In the genomic region with DNA sequence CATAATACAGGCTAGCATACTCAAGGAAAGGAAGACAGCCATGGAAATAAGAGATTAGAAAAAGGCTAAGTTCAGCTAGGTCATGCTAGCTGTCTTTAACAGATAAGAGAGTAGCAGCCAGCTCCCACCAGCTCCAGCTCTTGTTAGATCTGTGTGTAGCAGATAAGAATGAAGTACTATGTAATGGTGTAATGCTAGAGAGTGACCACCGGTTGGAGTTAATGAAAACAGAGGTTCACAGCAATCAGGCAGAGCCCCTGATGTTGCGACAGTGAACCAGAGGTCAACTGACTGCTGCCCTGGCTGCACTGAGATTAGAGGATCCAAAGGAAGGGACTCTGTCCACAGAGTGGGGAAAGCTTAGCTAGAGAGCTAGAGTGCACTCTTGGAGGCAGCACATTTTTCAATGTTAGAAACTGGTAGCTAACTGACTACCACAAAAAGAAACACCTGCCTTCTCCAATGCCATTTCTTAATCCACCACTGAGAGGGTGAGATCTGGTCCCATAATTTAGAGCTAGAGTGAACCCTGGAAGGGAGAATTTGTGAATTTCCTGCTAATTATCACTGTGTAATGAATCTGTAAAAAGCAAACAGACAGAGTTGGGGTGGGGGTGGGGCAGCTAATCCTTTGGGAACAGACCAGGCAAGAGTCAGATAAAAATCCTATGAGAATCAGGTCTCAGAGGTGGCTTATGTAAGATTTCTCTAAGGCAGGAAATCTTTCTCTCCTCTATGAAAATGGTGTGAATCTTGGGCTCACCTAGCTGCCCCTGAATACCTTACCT, we compare ENCODE assay signal across 13 mouse cellular contexts. TPM values are rescaled to one million over a fixed set of nuclear protein-coding genes. Genes with fewer than 3 reads are reported as not detected.
A peak's percentile ranks its signal among the peaks of the same experiment; 100 is the strongest.
DNase-seq lines count a peak whose midpoint lies in the region; ATAC-seq and TF ChIP-seq lines count a peak whose summit lies in the region.
"Had no signal": no experiment of that assay in that cellular context is flagged by ENCODE, and none has a peak within 500 bp of the region (broad histone marks: within the 10 kb centered on the region; RNA-seq: fewer than 3 reads in every experiment).

No protein-coding gene starts in this region.

- TF ChIP-seq EP300 in heart, postnatal 0 days (IDR thresholded peaks at IDR 0.05; ENCODE audit: low read depth), result no peak

- no peaks in the 10 kb centered on the region for H3K27me3 ChIP-seq in heart, postnatal 0 days (ENCODE audit: control insufficient read depth, insufficient read depth, low read length)
- no peaks in the 10 kb centered on the region for H3K27me3 ChIP-seq in liver, embryonic 16.5 days (ENCODE audit: control insufficient read depth, insufficient read depth, low read depth, low read length)
- H3K27me3 ChIP-seq: forebrain, embryonic 15.5 days had no signal

- H3K9me3 ChIP-seq in heart, postnatal 0 days (replicated peaks; ENCODE audit: control insufficient read depth, low read length), result no peaks in the 10 kb centered on the region
- no peaks in the 10 kb centered on the region for H3K9me3 ChIP-seq in liver, embryonic 16.5 days (replicated peaks; ENCODE audit: control insufficient read depth, low read length)
- H3K9me3 ChIP-seq: forebrain, embryonic 15.5 days had no signal

- H3K27ac ChIP-seq in heart, postnatal 0 days (ENCODE audit: low read depth), result no peak overlapping the region
- H3K27ac ChIP-seq in liver, embryonic 16.5 days (ENCODE audit: low read length), result peak overlapping the region; percentile 99
- H3K27ac ChIP-seq: forebrain, embryonic 15.5 days; left cerebral cortex, adult 2 months had no signal

- H3K4me3 ChIP-seq in heart, postnatal 0 days (ENCODE audit: low read depth, low read length), result no peak overlapping the region
- H3K4me3 ChIP-seq in liver, embryonic 16.5 days (ENCODE audit: low read depth, low read length), result peak overlapping the region; percentile 29
- H3K4me3 ChIP-seq: forebrain, embryonic 15.5 days; left cerebral cortex, adult 2 months had no signal

- no peak for DNase-seq in heart, postnatal 0 days (ENCODE audit: low spot score)
- DNase-seq in heart, postnatal 14 days, result no peak
- peak; percentile 87 for DNase-seq in MEL-GATA-1-ER (ENCODE audit: extremely low read depth, low read depth)
- peak; percentile 16 for DNase-seq in embryo, embryonic 11 days
- DNase-seq in ovary, postnatal 36 days (ENCODE audit: low spot score), result no peak
- DNase-seq in left cerebral cortex, postnatal 4 days, result no peak
- DNase-seq: kidney, adult 11 months; retina, postnatal 1 day; thymus, postnatal 36 days had no signal

- intact Hi-C loops in heart, postnatal 14 days (cut with DNase I), result no loop called here
- intact Hi-C loops in left cerebral cortex, postnatal 4 days (cut with DNase I), result no loop called here

- 13% methylated on average over 2 of the region's 2 CpGs for WGBS in heart, postnatal 0 days
- 6% methylated on average over 2 of the region's 2 CpGs for WGBS in liver, embryonic 16.5 days (ENCODE audit: insufficient replicate concordance)

- TF ChIP-seq CTCF in heart, postnatal 0 days (IDR thresholded peaks at IDR 0.05; ENCODE audit: low read depth), result no peak

- no peak overlapping the region for H3K9ac ChIP-seq in heart, postnatal 0 days (replicated peaks; ENCODE audit: low read depth, low read length)
- H3K9ac ChIP-seq in liver, embryonic 16.5 days (ENCODE audit: low read depth, low read length), result peak overlapping the region; percentile 51
- H3K9ac ChIP-seq: forebrain, embryonic 15.5 days had no signal

- ATAC-seq in heart, postnatal 0 days (ENCODE audit: insufficient read depth, low read depth), result peak; percentile 60
- ATAC-seq in liver, embryonic 16.5 days (ENCODE audit: low read depth), result peak; percentile 99
- no peak for ATAC-seq in frontal cortex, adult (ENCODE audit: low TSS enrichment)
- ATAC-seq: forebrain, embryonic 15.5 days had no signal

- no peaks in the 10 kb centered on the region for H3K36me3 ChIP-seq in heart, postnatal 0 days (replicated peaks; ENCODE audit: control insufficient read depth, insufficient read depth, low read length)
- no peaks in the 10 kb centered on the region for H3K36me3 ChIP-seq in liver, embryonic 16.5 days (ENCODE audit: control insufficient read depth, insufficient read depth)
- H3K36me3 ChIP-seq: forebrain, embryonic 15.5 days had no signal

- H3K4me1 ChIP-seq in heart, postnatal 0 days (ENCODE audit: control insufficient read depth, insufficient read depth), result peaks cover 9% of the 10 kb centered on the region; the same call in 1 of the 2 replicates
- H3K4me1 ChIP-seq in liver, embryonic 16.5 days (ENCODE audit: control insufficient read depth, low read depth, low read length), result peaks cover 29% of the 10 kb centered on the region
- H3K4me1 ChIP-seq: forebrain, embryonic 15.5 days had no signal

- no peak overlapping the region for H3K4me2 ChIP-seq in heart, postnatal 0 days (ENCODE audit: low read depth, low read length)
- H3K4me2 ChIP-seq in liver, embryonic 16.5 days (ENCODE audit: low read depth, low read length), result peak overlapping the region; percentile 63
- H3K4me2 ChIP-seq: forebrain, embryonic 15.5 days had no signal

RNA-seq across cellular contexts. Expression of a gene that starts 16.0 kb away (rescaled TPM):
- total RNA-seq in heart, postnatal 0 days (2014; rRNA removed; ENCODE audit: low replicate concordance), result 4.4 and 9.7 TPM in 2 replicates
- 0.74 and 1.2 TPM in 2 replicates for polyA plus RNA-seq in heart, postnatal 0 days (2015; fragmentation: Nextera tagmentation; extraction: Ambion mirVana)
- total RNA-seq in heart, postnatal 14 days (2021), result under 1 TPM; 0.33 to 0.85 TPM
- 0.77 and 0.81 TPM in 2 replicates for polyA plus RNA-seq in liver, embryonic 16.5 days (2015; fragmentation: Nextera tagmentation; extraction: Ambion mirVana)
- under 1 TPM in 1 of 2 experiments, not detected in 1; 0.14 TPM for total RNA-seq in left cerebral cortex, postnatal 4 days (2021)

RNA-seq across cellular contexts. Expression of a gene that starts 16.2 kb away (rescaled TPM):
- total RNA-seq in heart, postnatal 0 days (2014; rRNA removed; ENCODE audit: low replicate concordance), result 0.19 and 1.9 TPM in 2 replicates
- polyA plus RNA-seq in heart, postnatal 0 days (2015; fragmentation: Nextera tagmentation; extraction: Ambion mirVana), result 1.0 and 1.3 TPM in 2 replicates
- under 1 TPM; 0.53 to 0.59 TPM for total RNA-seq in heart, postnatal 14 days (2021)
- 0.09 and 0.30 TPM in 2 replicates for polyA plus RNA-seq in liver, embryonic 16.5 days (2015; fragmentation: Nextera tagmentation; extraction: Ambion mirVana)
- total RNA-seq in left cerebral cortex, postnatal 4 days (2021), result under 1 TPM; 0.28 to 0.30 TPM

RNA-seq across cellular contexts. Expression of a gene that starts 48.9 kb away (rescaled TPM):
- total RNA-seq in heart, postnatal 0 days (2014; rRNA removed; ENCODE audit: low replicate concordance), result 0.57 and 2.5 TPM in 2 replicates
- 0.59 and 0.72 TPM in 2 replicates for polyA plus RNA-seq in heart, postnatal 0 days (2015; fragmentation: Nextera tagmentation; extraction: Ambion mirVana)
- total RNA-seq in heart, postnatal 14 days (2021), result under 1 TPM; 0.50 to 0.56 TPM
- 0.28 and 0.41 TPM in 2 replicates for polyA plus RNA-seq in liver, embryonic 16.5 days (2015; fragmentation: Nextera tagmentation; extraction: Ambion mirVana)
- total RNA-seq in left cerebral cortex, postnatal 4 days (2021), result under 1 TPM in 1 of 2 experiments, not detected in 1; 0.34 TPM

RNA-seq across cellular contexts. Expression of a gene that starts 54.9 kb away (rescaled TPM):
- 0.50 and 2.8 TPM in 2 replicates for total RNA-seq in heart, postnatal 0 days (2014; rRNA removed; ENCODE audit: low replicate concordance)
- polyA plus RNA-seq in heart, postnatal 0 days (2015; fragmentation: Nextera tagmentation; extraction: Ambion mirVana), result 3.3 and 3.8 TPM in 2 replicates
- under 1 TPM; 0.88 to 1.00 TPM for total RNA-seq in heart, postnatal 14 days (2021)
- polyA plus RNA-seq in liver, embryonic 16.5 days (2015; fragmentation: Nextera tagmentation; extraction: Ambion mirVana), result 0.09 and 0.16 TPM in 2 replicates
- total RNA-seq in left cerebral cortex, postnatal 4 days (2021), result 1 to 10 TPM; 1.1 to 1.2 TPM

Comparison
In these comparisons a context has a peak if more than half of its experiments do, and no peak if none do; other contexts are left out.
1. DNase-seq: peak in MEL-GATA-1-ER (single experiment) and embryo, embryonic 11 days (single experiment); none in heart, postnatal 0 days (single experiment), heart, postnatal 14 days (0 of 2), ovary, postnatal 36 days (single experiment) and left cerebral cortex, postnatal 4 days (single experiment).